Mouse (Mus musculus) limb, embryonic 14.5 days (tissue): Measurements from ENCODE around the gene Enthd1. TPM values are rescaled to one million over a fixed set of nuclear protein-coding genes. Genes with fewer than 3 reads are reported as not detected.

Experiments
- ATAC-seq: fragments of 200-750 bp; cut with Nextera tagmentation; 2 replicates; pipeline ENCODE4 v1.8.0; 2017; ENCODE audit warnings: low read depth, moderate number of reproducible peaks, moderate TSS enrichment; ENCODE audit not compliant: low FRiP score
- DNase-seq: peaks from one replicate; pipeline ENCODE4 v3.0.0-alpha.2; 2015; ENCODE audit warnings: low spot score
- H3K27ac ChIP-seq: fragments of 300-500 bp; sonication (generic); replicated peaks from 2 replicates; pipeline ENCODE4 v1.5.1; 2014; ENCODE audit warnings: low read depth, mild to moderate bottlenecking, low read length, moderate library complexity, mixed read lengths
- H3K27me3 ChIP-seq: fragments of 300-500 bp; sonication (generic); 2 replicates; pipeline ENCODE4 v1.6.1; 2014; ENCODE audit warnings: low read length, mixed read lengths; ENCODE audit not compliant: control insufficient read depth, insufficient read depth
- H3K36me3 ChIP-seq: fragments of 300-500 bp; sonication (generic); 2 replicates; pipeline ENCODE4 v1.6.1; 2014; ENCODE audit warnings: mild to moderate bottlenecking, low read length, moderate library complexity, mixed read lengths; ENCODE audit not compliant: control insufficient read depth, insufficient read depth
- H3K4me1 ChIP-seq: fragments of 300-500 bp; sonication (generic); 2 replicates; pipeline ENCODE4 v1.6.1; 2014; ENCODE audit warnings: antibody characterized with exemption, low read length, mixed read lengths; ENCODE audit not compliant: control insufficient read depth, insufficient read depth
- H3K4me2 ChIP-seq: fragments of 300-500 bp; sonication (generic); replicated peaks from 2 replicates; pipeline ENCODE4 v1.6.1; 2014; ENCODE audit warnings: low read depth, mild to moderate bottlenecking, low read length, moderate library complexity; ENCODE audit not compliant: severe bottlenecking
- H3K4me3 ChIP-seq: fragments of 300-500 bp; sonication (generic); replicated peaks from 2 replicates; pipeline ENCODE4 v1.5.1; 2014; ENCODE audit warnings: low read length
- H3K9ac ChIP-seq: fragments of 300-500 bp; sonication (generic); 2 replicates; pipeline ENCODE4 v1.6.1; 2014; ENCODE audit warnings: mild to moderate bottlenecking, low read depth, low read length, moderate library complexity; ENCODE audit not compliant: severe bottlenecking
- H3K9me3 ChIP-seq: fragments of 300-500 bp; sonication (generic); 2 replicates; pipeline ENCODE4 v1.6.1; 2016; ENCODE audit warnings: low read length; ENCODE audit not compliant: control insufficient read depth
- POLR2A ChIP-seq: fragments of 200-500 bp; IDR thresholded peaks from 2 replicates; pipeline ENCODE4 v1.8.0; 2012; ENCODE audit warnings: inconsistent platforms, mild to moderate bottlenecking, moderate library complexity, borderline replicate concordance; ENCODE audit not compliant: insufficient read depth, insufficient read length; ENCODE audit errors: extremely low read depth
- WGBS: fragments of 180-500 bp; shearing (Covaris S2); extraction: QIAGEN DNeasy Blood & Tissue Kit; methylation state at CpG from one replicate; pipeline ENCODE4 v1.1.7; 2014; 5-methylcytosine and 5-hydroxymethylcytosine counted together
- polyA plus RNA-seq, 2 experiments: library from polyadenylated mRNA; depleted of rRNA in 1 of 2; stranded (reverse) in 1 of 2; unstranded in 1 of 2; fragments of >200 nt; fragmentation: Nextera tagmentation in 1 of 2; extraction: Ambion mirVana in 1 of 2; gene quantifications; 2 replicates each; pipeline versions ENCODE4 v1.2.1 to v1.2.3; 2012 to 2014

The Enthd1 gene
- polyA plus RNA-seq, 2 experiments = 0.04 TPM; not detected in 1

- Histone ChIP-seq H3K4me2 (no peak overlapping the region), H3K9ac (no peak overlapping the region), H3K4me3 (no peak overlapping the region), H3K27me3 (no peaks in the 10 kb centered on the region), H3K9me3 (no peaks in the 10 kb centered on the region), H3K4me1 (no peaks in the 10 kb centered on the region), H3K27ac (no peak overlapping the region), H3K36me3 (no peaks in the 10 kb centered on the region)
- no peak for TF ChIP-seq POLR2A
- no peak for DNase-seq
- WGBS = 53% methylated on average over 2 of the region's 2 CpGs
- no peak for ATAC-seq
Measured at GRCm38 (mm10) chr15:80556021-80556420, 8.9 kb downstream of the Enthd1 start.

GRCm38 (mm10) chr15:80554860-80555822 is 9.8 kb downstream of the Enthd1 start:
- ATAC-seq = no peak
- no peaks in the 10 kb centered on the region for H3K4me1 ChIP-seq
- no peak for TF ChIP-seq POLR2A
- WGBS = 89% methylated on average over 6 of the region's 6 CpGs
- no peaks in the 10 kb centered on the region for H3K27me3 ChIP-seq
- no peaks in the 10 kb centered on the region for H3K36me3 ChIP-seq
- no peaks in the 10 kb centered on the region for H3K9me3 ChIP-seq
- H3K4me2 ChIP-seq = no peak overlapping the region
- no peak for DNase-seq
- H3K4me3 ChIP-seq = no peak overlapping the region
- H3K9ac ChIP-seq = no peak overlapping the region
- H3K27ac ChIP-seq = no peak overlapping the region

- TF ChIP-seq POLR2A = no peak
- H3K4me3 ChIP-seq = no peak overlapping the region
- no peak overlapping the region for H3K27ac ChIP-seq
- DNase-seq = no peak
- H3K4me1 ChIP-seq = no peaks in the 10 kb centered on the region
- WGBS = 73% methylated on average over 6 of the region's 6 CpGs
- H3K4me2 ChIP-seq = no peak overlapping the region
- H3K9me3 ChIP-seq = no peaks in the 10 kb centered on the region
- no peak overlapping the region for H3K9ac ChIP-seq
- H3K27me3 ChIP-seq = no peaks in the 10 kb centered on the region
- no peaks in the 10 kb centered on the region for H3K36me3 ChIP-seq
- ATAC-seq = no peak
Measured at GRCm38 (mm10) chr15:80545430-80545829, 19.5 kb downstream of the Enthd1 start.

- Histone ChIP-seq H3K4me1 (no peaks in the 10 kb centered on the region), H3K9me3 (no peaks in the 10 kb centered on the region), H3K27me3 (no peaks in the 10 kb centered on the region), H3K9ac (no peak overlapping the region), H3K36me3 (no peaks in the 10 kb centered on the region), H3K4me3 (no peak overlapping the region), H3K27ac (no peak overlapping the region), H3K4me2 (no peak overlapping the region)
- ATAC-seq (no peak), DNase-seq (no peak)
- 47% methylated on average over 3 of the region's 3 CpGs for WGBS
- no peak for TF ChIP-seq POLR2A
Measured at GRCm38 (mm10) chr15:80544115-80544514, 20.8 kb downstream of the Enthd1 start.

- H3K4me3 ChIP-seq = no peak overlapping the region
- H3K4me2 ChIP-seq = no peak overlapping the region
- no peak overlapping the region for H3K27ac ChIP-seq
- H3K9me3 ChIP-seq = no peaks in the 10 kb centered on the region
- H3K36me3 ChIP-seq = no peaks in the 10 kb centered on the region
- no peak for TF ChIP-seq POLR2A
- ATAC-seq = no peak
- H3K27me3 ChIP-seq = no peaks in the 10 kb centered on the region
- 81% methylated on average over 7 of the region's 7 CpGs for WGBS
- DNase-seq = no peak
- no peak overlapping the region for H3K9ac ChIP-seq
- H3K4me1 ChIP-seq = no peaks in the 10 kb centered on the region
Measured at GRCm38 (mm10) chr15:80538671-80539340, 26.1 kb downstream of the Enthd1 start.
